Mouse (Mus musculus) urinary bladder, postnatal 4 days (tissue): ENCODE results near the gene Olfr509.
"Not testable (repeated sequence)": the region's sequence is repeated elsewhere in the genome, so short reads cannot be mapped to it uniquely, and the experiment has no call there.

ENCODE experiments used
- DNase-seq, 2 experiments: peaks; one replicate each; pipeline ENCODE4 v3.0.0; 2021 to 2022; ENCODE audit warnings: low spot score in 2 of 2

Gene Olfr509

GRCm38 (mm10) chr7:108651806-108652205 is at the start of gene Olfr509:
Gene Olfr509, minus strand, starts transcription at chr7:108651906.
- DNase-seq, result no peak

GRCm38 (mm10) chr7:108678886-108679285 is 27.2 kb upstream of the Olfr509 start:
- no peak for DNase-seq

- DNase-seq, result no peak
These were observed 19.4 kb upstream of the Olfr509 start for GRCm38 (mm10) chr7:108671058-108671457.

- DNase-seq, result no peak
These were observed 14.4 kb upstream of the Olfr509 start, which contains the start of gene Olfr510 for GRCm38 (mm10) chr7:108666118-108666517. Gene Olfr510, plus strand, starts transcription at chr7:108666418.

GRCm38 (mm10) chr7:108662419-108662818 is 10.7 kb upstream of the Olfr509 start:
- DNase-seq, result no peak

GRCm38 (mm10) chr7:108629694-108630093 is 22.0 kb downstream of the Olfr509 start, which contains the start of gene Olfr508:
Gene Olfr508, plus strand, starts transcription at chr7:108629994.
- no peak for DNase-seq

GRCm38 (mm10) chr7:108621514-108621913 is 30.2 kb downstream of the Olfr509 start, which contains the start of gene Olfr507:
Gene Olfr507, plus strand, starts transcription at chr7:108621814.
- DNase-seq, result no peak

- DNase-seq, result not testable (repeated sequence)
These were observed 34.9 kb downstream of the Olfr509 start for GRCm38 (mm10) chr7:108616781-108617180.

- no peak for DNase-seq
These were observed 37.6 kb downstream of the Olfr509 start for GRCm38 (mm10) chr7:108614110-108614509.

GRCm38 (mm10) chr7:108610487-108610886 is 41.2 kb downstream of the Olfr509 start, which contains the start of gene Olfr506:
Gene Olfr506, plus strand, starts transcription at chr7:108610787.
- DNase-seq, result no peak

GRCm38 (mm10) chr7:108601916-108602315 is 49.8 kb downstream of the Olfr509 start:
- DNase-seq, result not testable (repeated sequence)
